Mouse (Mus musculus): ENCODE data around the gene Pip4k2a. TPM values are rescaled to one million over a fixed set of nuclear protein-coding genes. Genes with fewer than 3 reads are reported as not detected.
"Not testable (repeated sequence)": the region's sequence is repeated elsewhere in the genome, so short reads cannot be mapped to it uniquely, and the experiment has no call there.

Gene Pip4k2a
- polyA plus RNA-seq, 1 experiment from 2014 or later, result 8.3 TPM

GRCm38 (mm10) chr2:18901133-18901532, 96.8 kb downstream of the Pip4k2a start:
- no peak overlapping the region for H3K4me3 ChIP-seq
- H3K27me3 ChIP-seq, result no peaks in the 10 kb centered on the region
- H3K4me2 ChIP-seq, result no peak overlapping the region
- peaks cover 5% of the 10 kb centered on the region; the same call in 1 of the 2 replicates for H3K4me1 ChIP-seq
- ATAC-seq, result no peak
- no peak overlapping the region for H3K27ac ChIP-seq
- no peaks in the 10 kb centered on the region for H3K36me3 ChIP-seq (ENCODE audit: poor library complexity, severe bottlenecking)
- no peak overlapping the region for H3K9ac ChIP-seq
- 98% methylated on average over 4 of the region's 4 CpGs for WGBS
- H3K9me3 ChIP-seq (replicated peaks), result no peaks in the 10 kb centered on the region; the same call in 1 of the 2 replicates

GRCm38 (mm10) chr2:18900635-18901034, 97.3 kb downstream of the Pip4k2a start:
- H3K27ac ChIP-seq, result no peak overlapping the region
- 96% methylated on average over 2 of the region's 2 CpGs for WGBS
- no peaks in the 10 kb centered on the region for H3K36me3 ChIP-seq (ENCODE audit: poor library complexity, severe bottlenecking)
- no peak overlapping the region for H3K9ac ChIP-seq
- H3K4me2 ChIP-seq, result no peak overlapping the region
- H3K4me1 ChIP-seq, result peaks cover 5% of the 10 kb centered on the region; the same call in 1 of the 2 replicates
- H3K4me3 ChIP-seq, result no peak overlapping the region
- no peaks in the 10 kb centered on the region; the same call in 1 of the 2 replicates for H3K9me3 ChIP-seq (replicated peaks)
- ATAC-seq, result no peak
- H3K27me3 ChIP-seq, result no peaks in the 10 kb centered on the region

- Histone ChIP-seq H3K4me1 (peaks cover 5% of the 10 kb centered on the region; the same call in 1 of the 2 replicates), H3K36me3 (ENCODE audit: poor library complexity, severe bottlenecking) (no peaks in the 10 kb centered on the region), H3K9ac (no peak overlapping the region), H3K9me3 (replicated peaks) (no peaks in the 10 kb centered on the region; the same call in 1 of the 2 replicates), H3K27ac (no peak overlapping the region), H3K4me3 (no peak overlapping the region), H3K4me2 (no peak overlapping the region), H3K27me3 (no peaks in the 10 kb centered on the region)
- ATAC-seq, result no peak
- WGBS, result 26% methylated on average over 10 of the region's 10 CpGs
Observed at GRCm38 (mm10) chr2:18897742-18898256, 100.1 kb downstream of the Pip4k2a start.

GRCm38 (mm10) chr2:18896015-18896414, 101.9 kb downstream of the Pip4k2a start:
- Histone ChIP-seq H3K27ac (no peak overlapping the region), H3K27me3 (no peaks in the 10 kb centered on the region), H3K4me1 (peaks cover 5% of the 10 kb centered on the region; the same call in 1 of the 2 replicates), H3K4me3 (no peak overlapping the region), H3K36me3 (ENCODE audit: poor library complexity, severe bottlenecking) (no peaks in the 10 kb centered on the region), H3K9ac (no peak overlapping the region), H3K9me3 (replicated peaks) (no peaks in the 10 kb centered on the region; the same call in 1 of the 2 replicates), H3K4me2 (no peak overlapping the region)
- ATAC-seq, result no peak
- WGBS, result 56% methylated on average over 6 of the region's 6 CpGs

- WGBS, result 95% methylated on average over 1 of the region's 1 CpGs
- H3K36me3 ChIP-seq (ENCODE audit: poor library complexity, severe bottlenecking), result not testable (repeated sequence)
Observed at GRCm38 (mm10) chr2:18893336-18893735, 104.6 kb downstream of the Pip4k2a start.

GRCm38 (mm10) chr2:18891991-18892537, 105.9 kb downstream of the Pip4k2a start:
- Histone ChIP-seq H3K4me2 (no peak overlapping the region), H3K27ac (no peak overlapping the region), H3K36me3 (ENCODE audit: poor library complexity, severe bottlenecking) (no peaks in the 10 kb centered on the region), H3K27me3 (no peaks in the 10 kb centered on the region), H3K4me3 (no peak overlapping the region), H3K9me3 (replicated peaks) (no peaks in the 10 kb centered on the region), H3K4me1 (0 out of 2 replicates have a peak, but pooled peaks cover 5% of the 10 kb centered on the region), H3K9ac (no peak overlapping the region)
- ATAC-seq, result no peak
- 91% methylated on average over 10 of the region's 10 CpGs for WGBS

More at GRCm38 (mm10) chr2:18893336-18893735, 104.6 kb downstream of the Pip4k2a start:
- H3K27ac ChIP-seq; H3K9ac ChIP-seq; H3K4me2 ChIP-seq; H3K9me3 ChIP-seq (replicated peaks); H3K4me3 ChIP-seq; ATAC-seq; H3K27me3 ChIP-seq: not testable (repeated sequence)
- peaks cover 10% of the 10 kb centered on the region; the same call in 1 of the 2 replicates for H3K4me1 ChIP-seq

GRCm38 (mm10) chr2:18890227-18891001, 107.5 kb downstream of the Pip4k2a start:
- H3K4me2 ChIP-seq, result no peak overlapping the region
- no peak overlapping the region for H3K9ac ChIP-seq
- 0 out of 2 replicates have a peak, but pooled peaks cover 5% of the 10 kb centered on the region for H3K4me1 ChIP-seq
- no peak overlapping the region for H3K27ac ChIP-seq
- peak; percentile 69 for ATAC-seq
- H3K9me3 ChIP-seq (replicated peaks), result no peaks in the 10 kb centered on the region
- H3K27me3 ChIP-seq, result no peaks in the 10 kb centered on the region
- H3K4me3 ChIP-seq, result no peak overlapping the region
- H3K36me3 ChIP-seq (ENCODE audit: poor library complexity, severe bottlenecking), result no peaks in the 10 kb centered on the region
- 62% methylated on average over 11 of the region's 11 CpGs for WGBS

- Histone ChIP-seq H3K9me3 (replicated peaks) (no peaks in the 10 kb centered on the region), H3K27me3 (no peaks in the 10 kb centered on the region), H3K4me1 (no peaks in the 10 kb centered on the region), H3K9ac (no peak overlapping the region), H3K27ac (no peak overlapping the region), H3K36me3 (ENCODE audit: poor library complexity, severe bottlenecking) (no peaks in the 10 kb centered on the region), H3K4me2 (no peak overlapping the region), H3K4me3 (no peak overlapping the region)
- no peak for ATAC-seq
- 76% methylated on average over 3 of the region's 3 CpGs for WGBS
Observed at GRCm38 (mm10) chr2:18884277-18884676, 113.6 kb downstream of the Pip4k2a start.

GRCm38 (mm10) chr2:18874626-18875025, 123.3 kb downstream of the Pip4k2a start:
- no peak for ATAC-seq
- Histone ChIP-seq H3K9me3 (replicated peaks) (no peaks in the 10 kb centered on the region), H3K9ac (no peak overlapping the region), H3K4me2 (no peak overlapping the region), H3K27ac (no peak overlapping the region), H3K4me1 (no peaks in the 10 kb centered on the region), H3K27me3 (no peaks in the 10 kb centered on the region), H3K36me3 (ENCODE audit: poor library complexity, severe bottlenecking) (no peaks in the 10 kb centered on the region), H3K4me3 (no peak overlapping the region)
- WGBS, result 91% methylated on average over 7 of the region's 7 CpGs

- ATAC-seq, result 0 out of 2 replicates have a peak, but pooled peaks have one; percentile 4
- Histone ChIP-seq H3K36me3 (ENCODE audit: poor library complexity, severe bottlenecking) (no peaks in the 10 kb centered on the region), H3K27ac (no peak overlapping the region), H3K9me3 (replicated peaks) (no peaks in the 10 kb centered on the region), H3K27me3 (no peaks in the 10 kb centered on the region), H3K4me3 (no peak overlapping the region), H3K4me1 (no peaks in the 10 kb centered on the region), H3K9ac (no peak overlapping the region), H3K4me2 (no peak overlapping the region)
- 94% methylated on average over 8 of the region's 8 CpGs for WGBS
Observed at GRCm38 (mm10) chr2:18874063-18874462, 123.9 kb downstream of the Pip4k2a start.

GRCm38 (mm10) chr2:18873440-18873839, 124.5 kb downstream of the Pip4k2a start:
- WGBS, result 71% methylated on average over 3 of the region's 3 CpGs
- H3K9ac ChIP-seq, result no peak overlapping the region

GRCm38 (mm10) chr2:18872797-18873196, 125.1 kb downstream of the Pip4k2a start:
- H3K4me3 ChIP-seq, result no peak overlapping the region
- no peak overlapping the region for H3K4me2 ChIP-seq
- H3K27me3 ChIP-seq, result no peaks in the 10 kb centered on the region
- no peak overlapping the region for H3K27ac ChIP-seq
- H3K4me1 ChIP-seq, result no peaks in the 10 kb centered on the region
- ATAC-seq, result peak; percentile 38; the same call in 1 of the 2 replicates
- H3K36me3 ChIP-seq (ENCODE audit: poor library complexity, severe bottlenecking), result no peaks in the 10 kb centered on the region
- 18% methylated on average over 2 of the region's 2 CpGs for WGBS
- no peak overlapping the region for H3K9ac ChIP-seq
- no peaks in the 10 kb centered on the region for H3K9me3 ChIP-seq (replicated peaks)

More at GRCm38 (mm10) chr2:18873440-18873839, 124.5 kb downstream of the Pip4k2a start:
- ATAC-seq, result no peak
- no peak overlapping the region for H3K27ac ChIP-seq
- no peak overlapping the region for H3K4me3 ChIP-seq
- H3K9me3 ChIP-seq (replicated peaks), result no peaks in the 10 kb centered on the region
- H3K4me2 ChIP-seq, result no peak overlapping the region
- H3K36me3 ChIP-seq (ENCODE audit: poor library complexity, severe bottlenecking), result no peaks in the 10 kb centered on the region
- no peaks in the 10 kb centered on the region for H3K4me1 ChIP-seq
- H3K27me3 ChIP-seq, result no peaks in the 10 kb centered on the region
